Mouse (Mus musculus) kidney, postnatal 0 days (tissue): ENCODE results near the gene Ces1d. TPM values are rescaled to one million over a fixed set of nuclear protein-coding genes. Genes with fewer than 3 reads are reported as not detected.

Source experiments
- ATAC-seq: fragments of 200-750 bp; cut with Nextera tagmentation; replicated peaks from 2 replicates; pipeline ENCODE4 v1.8.0; 2017; ENCODE audit warnings: low read depth, moderate number of reproducible peaks, moderate TSS enrichment, moderate library complexity; ENCODE audit not compliant: low FRiP score
- DNase-seq: peaks from one replicate; pipeline ENCODE4 v3.0.0-alpha.2; 2016; ENCODE audit warnings: low spot score
- H3K27ac ChIP-seq: fragments of 300-500 bp; sonication (generic); 2 replicates; pipeline ENCODE4 v1.5.1; 2014; ENCODE audit warnings: mild to moderate bottlenecking
- H3K27me3 ChIP-seq: fragments of 300-500 bp; sonication (generic); 2 replicates; pipeline ENCODE4 v1.6.1; 2014; ENCODE audit warnings: low read length, mixed read lengths; ENCODE audit not compliant: insufficient read depth
- H3K36me3 ChIP-seq: fragments of 300-500 bp; sonication (generic); 2 replicates; pipeline ENCODE4 v1.6.1; 2014; ENCODE audit warnings: low read length, mixed read lengths; ENCODE audit not compliant: insufficient read depth
- H3K4me1 ChIP-seq: fragments of 300-500 bp; sonication (generic); replicated peaks from 2 replicates; pipeline ENCODE4 v1.6.1; 2014; ENCODE audit warnings: antibody characterized with exemption, low read length, mixed read lengths; ENCODE audit not compliant: insufficient read depth
- H3K4me2 ChIP-seq: fragments of 300-500 bp; sonication (generic); 2 replicates; pipeline ENCODE4 v1.6.1; 2014; ENCODE audit warnings: mild to moderate bottlenecking, low read length, moderate library complexity, mixed read lengths
- H3K4me3 ChIP-seq: fragments of 300-500 bp; sonication (generic); replicated peaks from 2 replicates; pipeline ENCODE4 v1.5.1; 2014; ENCODE audit warnings: low read depth, low read length
- H3K9ac ChIP-seq: fragments of 300-500 bp; sonication (generic); 2 replicates; pipeline ENCODE4 v1.6.1; 2014; ENCODE audit warnings: low read depth, low read length
- H3K9me3 ChIP-seq: fragments of 300-500 bp; sonication (generic); replicated peaks from 2 replicates; pipeline ENCODE4 v1.6.1; 2016; ENCODE audit warnings: low read length, inconsistent platforms, mixed read lengths
- CTCF ChIP-seq: IDR thresholded peaks from 2 replicates; pipeline ENCODE4 v1.5.1; 2016; ENCODE audit warnings: antibody characterized with exemption, low read depth, mild to moderate bottlenecking, moderate library complexity
- WGBS: fragments of 180-500 bp; shearing (Covaris S2); extraction: QIAGEN DNeasy Blood & Tissue Kit; methylation state at CpG from one replicate; pipeline ENCODE4 v1.1.7; 2014; 5-methylcytosine and 5-hydroxymethylcytosine counted together
- polyA plus RNA-seq: library from polyadenylated mRNA; unstranded; fragments of >200 nt; fragmentation: Nextera tagmentation; extraction: Ambion mirVana; gene quantifications from 2 replicates; pipeline ENCODE4 v1.2.1, GENCODE M21; 2015

Gene Ces1d
- 0.91 and 1.9 TPM in 2 replicates for polyA plus RNA-seq

GRCm38 (mm10) chr8:93197685-93198525, at the start of gene Ces1d:
TSS of gene Ces1d (minus strand) at chr8:93197838.
- Histone ChIP-seq H3K4me3 (no peak within 1 kb of the TSS), H3K4me1 (no peaks in the 10 kb centered on the region), H3K9ac (no peak within 1 kb of the TSS), H3K9me3 (no peaks in the 10 kb centered on the region), H3K27ac (no peak within 1 kb of the TSS), H3K27me3 (no peaks in the 10 kb centered on the region), H3K4me2 (no peak within 1 kb of the TSS), H3K36me3 (no peaks in the 10 kb centered on the region)
- no peak for TF ChIP-seq CTCF
- WGBS, result 72% methylated on average over 8 of the region's 8 CpGs
- DNase-seq (no peak), ATAC-seq (no peak; the same call in 1 of the 2 replicates)

- H3K4me3 ChIP-seq, result no peak overlapping the region
- H3K9ac ChIP-seq, result no peak overlapping the region
- H3K36me3 ChIP-seq, result no peaks in the 10 kb centered on the region
- no peak overlapping the region for H3K4me2 ChIP-seq
- H3K9me3 ChIP-seq, result no peaks in the 10 kb centered on the region
- no peak for TF ChIP-seq CTCF
- no peaks in the 10 kb centered on the region for H3K4me1 ChIP-seq
- H3K27ac ChIP-seq, result no peak overlapping the region
- 85% methylated on average over 2 of the region's 2 CpGs for WGBS
- ATAC-seq (no peak), DNase-seq (no peak)
- no peaks in the 10 kb centered on the region for H3K27me3 ChIP-seq
Measured at GRCm38 (mm10) chr8:93246057-93246456, 48.4 kb upstream of the Ces1d start.

- ATAC-seq (no peak), DNase-seq (no peak)
- no peak overlapping the region for H3K9ac ChIP-seq
Measured at GRCm38 (mm10) chr8:93239884-93240283, 42.2 kb upstream of the Ces1d start.

GRCm38 (mm10) chr8:93235681-93236080, 38.0 kb upstream of the Ces1d start:
- H3K4me3 ChIP-seq, result no peak overlapping the region
- no peaks in the 10 kb centered on the region for H3K27me3 ChIP-seq
- no peak overlapping the region for H3K27ac ChIP-seq
- ATAC-seq, result no peak
- 72% methylated on average over 1 of the region's 1 CpGs for WGBS
- no peaks in the 10 kb centered on the region for H3K9me3 ChIP-seq
- no peak for TF ChIP-seq CTCF
- no peak overlapping the region for H3K4me2 ChIP-seq
- DNase-seq, result no peak
- no peak overlapping the region for H3K9ac ChIP-seq
- H3K4me1 ChIP-seq, result no peaks in the 10 kb centered on the region
- no peaks in the 10 kb centered on the region for H3K36me3 ChIP-seq

More at GRCm38 (mm10) chr8:93239884-93240283, 42.2 kb upstream of the Ces1d start:
- H3K4me2 ChIP-seq, result no peak overlapping the region
- H3K4me3 ChIP-seq, result no peak overlapping the region
- H3K36me3 ChIP-seq, result no peaks in the 10 kb centered on the region
- H3K4me1 ChIP-seq, result no peaks in the 10 kb centered on the region
- TF ChIP-seq CTCF, result no peak
- no peaks in the 10 kb centered on the region for H3K27me3 ChIP-seq
- H3K9me3 ChIP-seq, result no peaks in the 10 kb centered on the region
- no peak overlapping the region for H3K27ac ChIP-seq

GRCm38 (mm10) chr8:93234706-93235105, 37.1 kb upstream of the Ces1d start:
- ATAC-seq (no peak), DNase-seq (no peak)
- H3K27ac ChIP-seq, result no peak overlapping the region
- no peaks in the 10 kb centered on the region for H3K27me3 ChIP-seq
- WGBS, result 90% methylated on average over 1 of the region's 1 CpGs
- no peak overlapping the region for H3K9ac ChIP-seq
- no peaks in the 10 kb centered on the region for H3K36me3 ChIP-seq
- H3K4me3 ChIP-seq, result no peak overlapping the region
- no peaks in the 10 kb centered on the region for H3K4me1 ChIP-seq
- no peak for TF ChIP-seq CTCF
- no peak overlapping the region for H3K4me2 ChIP-seq
- no peaks in the 10 kb centered on the region for H3K9me3 ChIP-seq

GRCm38 (mm10) chr8:93234068-93234467, 36.4 kb upstream of the Ces1d start:
- Histone ChIP-seq H3K4me3 (no peak overlapping the region), H3K4me2 (no peak overlapping the region), H3K9me3 (no peaks in the 10 kb centered on the region), H3K27me3 (no peaks in the 10 kb centered on the region), H3K36me3 (no peaks in the 10 kb centered on the region), H3K27ac (no peak overlapping the region), H3K4me1 (no peaks in the 10 kb centered on the region), H3K9ac (no peak overlapping the region)
- TF ChIP-seq CTCF, result no peak
- no peak for ATAC-seq
- 88% methylated on average over 6 of the region's 6 CpGs for WGBS
- DNase-seq, result no peak
